Mouse (Mus musculus): ENCODE measurements around the gene Trp53rka.

The Trp53rka gene

DNA sequence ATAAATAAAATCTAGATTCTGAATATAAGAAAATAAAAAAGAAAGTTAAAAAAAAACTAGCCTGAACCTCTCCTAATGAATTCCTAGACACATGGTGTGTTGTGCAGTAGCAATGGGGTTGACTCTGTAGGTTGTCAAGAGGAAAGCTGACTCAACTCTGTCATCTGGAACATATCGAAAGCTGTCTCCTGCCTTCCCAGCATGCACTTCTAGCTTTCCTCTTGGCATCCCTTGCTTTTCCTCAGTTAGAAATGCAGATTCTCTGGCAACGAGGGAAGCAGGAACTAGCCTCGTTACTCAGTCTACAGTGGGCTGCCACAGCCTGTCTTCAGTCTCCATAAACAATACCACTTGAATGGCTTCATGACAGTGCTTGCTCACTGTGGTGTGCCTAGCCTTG is 7.3 kb downstream of the Trp53rka start:
- DNase-seq: no peak

DNA sequence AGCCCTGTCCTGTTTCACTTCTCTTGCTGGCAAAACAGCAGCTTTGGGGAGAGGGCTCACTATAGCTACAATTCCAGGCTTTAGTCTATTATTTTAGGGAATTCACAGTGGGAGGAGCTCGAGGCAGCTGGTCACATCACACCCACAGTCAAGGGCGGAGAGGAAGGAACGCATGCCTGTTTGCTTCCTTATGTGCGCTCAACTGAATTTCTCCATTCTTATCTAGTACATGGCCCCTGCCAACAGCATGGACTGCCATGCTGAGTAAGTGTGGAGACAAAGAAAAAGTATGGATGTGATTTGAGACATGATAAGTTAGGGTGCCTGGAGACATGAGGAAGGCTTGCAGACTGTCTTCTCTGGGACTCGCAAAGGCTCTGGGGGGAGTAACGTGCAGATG is 9.0 kb downstream of the Trp53rka start:
- no peak for DNase-seq

DNA sequence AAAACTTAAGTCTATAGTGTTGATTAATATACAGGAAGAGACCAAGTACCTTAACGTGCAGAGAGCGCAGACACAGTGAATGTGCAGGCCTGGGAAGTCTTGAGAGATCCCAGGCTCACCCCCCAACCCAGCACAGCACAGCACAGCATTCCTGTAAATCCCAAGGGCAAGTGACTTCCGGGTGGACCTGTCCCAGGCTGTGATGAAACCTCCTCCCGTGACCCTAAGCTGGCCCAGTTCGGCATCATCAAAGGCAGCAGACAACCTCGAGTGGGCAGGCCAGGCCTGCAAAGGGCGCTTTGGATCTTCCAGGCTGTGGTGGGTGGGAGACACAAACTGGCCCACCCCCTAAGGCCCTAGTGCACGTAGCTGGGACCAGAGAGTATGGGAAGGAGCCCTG is 11.1 kb downstream of the Trp53rka start:
- DNase-seq: no peak

DNA sequence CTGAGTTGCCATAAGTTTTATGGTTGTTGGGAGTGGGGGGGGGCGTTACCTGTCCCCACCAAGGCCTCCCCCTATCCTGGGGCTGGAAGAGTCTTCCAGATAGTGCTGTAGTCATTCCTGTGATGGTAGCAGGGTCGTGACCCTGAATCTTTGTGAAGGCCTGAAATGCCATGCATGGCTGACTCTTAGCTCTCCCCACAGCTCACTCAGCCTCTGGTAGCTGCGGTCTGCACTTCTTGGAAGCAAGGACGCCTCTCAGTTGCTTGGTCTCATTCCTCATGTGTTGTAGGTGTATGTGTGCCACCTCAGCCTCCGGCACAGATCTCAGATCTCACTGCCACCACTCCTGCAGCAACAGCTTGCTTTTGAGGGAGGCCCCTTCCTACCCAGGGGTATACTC is 17.3 kb downstream of the Trp53rka start:
- DNase-seq: no peak

DNA sequence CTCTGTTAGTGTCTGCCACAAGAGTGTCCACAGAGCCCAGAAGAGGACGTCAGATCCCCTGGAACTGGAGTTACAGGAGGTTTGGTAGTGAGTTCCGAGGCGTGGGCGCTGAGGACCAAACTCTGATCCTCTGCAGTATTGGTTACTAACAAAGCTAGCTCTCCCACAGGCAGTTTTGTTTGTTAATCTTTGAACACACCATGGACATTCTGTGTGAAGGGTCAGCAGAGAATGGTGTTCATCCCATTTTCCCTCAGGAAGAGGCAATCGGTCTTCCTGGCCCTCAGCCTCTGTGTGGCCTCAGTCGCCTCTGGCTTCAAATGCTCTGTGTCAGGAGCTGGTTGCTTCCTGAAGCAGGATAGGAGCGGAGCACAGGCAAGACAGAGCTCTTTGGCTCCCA is 17.7 kb downstream of the Trp53rka start:
- no peak for DNase-seq

DNA sequence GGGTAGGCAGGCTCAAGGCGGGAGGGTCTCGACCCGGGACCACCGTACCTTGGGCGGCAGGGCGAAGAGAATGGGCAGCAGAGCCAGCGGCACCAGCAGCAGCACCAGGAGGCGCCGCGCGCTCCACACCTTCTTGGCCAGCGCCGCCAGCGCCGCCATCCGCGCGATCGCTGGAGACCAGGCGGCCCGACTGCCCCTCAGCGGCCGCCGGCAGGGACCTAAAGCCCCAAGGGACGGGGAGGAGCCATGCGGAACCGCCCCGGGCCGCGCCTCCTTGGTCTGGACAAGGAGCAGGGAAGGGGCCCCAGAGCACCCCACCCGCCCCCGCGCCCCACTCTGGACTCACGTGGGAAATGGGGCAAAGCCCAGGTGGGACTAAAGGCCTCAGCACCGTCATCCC is 20.1 kb downstream of the Trp53rka start, which contains the start of gene Slc13a3:
Slc13a3 (minus strand) TSS at position 228 of the 400 bp plus-strand sequence.
- no peak for DNase-seq

DNA sequence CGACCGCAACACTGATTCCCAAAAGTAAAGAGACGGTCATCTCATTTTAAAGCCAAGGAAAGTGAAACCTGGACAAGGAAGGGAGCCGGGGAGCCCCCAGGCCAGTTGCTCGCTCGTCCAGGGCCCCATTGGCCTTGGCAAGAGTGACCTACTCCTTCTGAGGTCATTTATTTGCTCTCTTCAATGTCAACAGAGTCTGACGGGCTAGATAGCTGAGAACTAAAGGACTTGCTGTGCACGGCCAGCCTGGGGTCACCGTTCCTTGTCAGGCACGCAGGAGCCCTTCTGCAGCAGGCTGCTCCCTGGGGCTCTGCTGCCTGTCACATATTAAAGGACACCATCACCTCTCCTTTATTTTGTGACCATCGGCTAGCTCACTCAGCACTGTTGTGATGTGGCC is 21.2 kb downstream of the Trp53rka start:
- DNase-seq: no peak

DNA sequence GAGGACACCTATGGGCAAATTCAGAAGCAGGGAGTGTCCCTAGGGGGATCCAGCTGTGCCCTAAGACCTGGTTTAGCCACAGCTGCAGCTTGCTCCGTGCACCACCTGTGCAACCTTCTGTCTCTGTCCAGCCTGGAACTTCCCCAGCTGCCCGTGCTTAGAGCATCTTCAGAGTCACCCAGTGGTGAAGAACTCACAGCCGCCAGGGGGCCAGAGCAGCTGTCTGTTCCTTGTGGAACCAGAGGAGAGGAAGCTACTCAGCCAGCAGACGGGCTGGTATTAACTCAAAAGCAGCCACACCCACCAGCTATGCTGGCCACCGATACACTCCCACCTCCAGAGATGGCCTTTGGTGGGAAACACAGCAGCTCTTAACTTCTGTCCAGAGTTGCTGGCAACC is 23.0 kb downstream of the Trp53rka start:
- no peak for DNase-seq

DNA sequence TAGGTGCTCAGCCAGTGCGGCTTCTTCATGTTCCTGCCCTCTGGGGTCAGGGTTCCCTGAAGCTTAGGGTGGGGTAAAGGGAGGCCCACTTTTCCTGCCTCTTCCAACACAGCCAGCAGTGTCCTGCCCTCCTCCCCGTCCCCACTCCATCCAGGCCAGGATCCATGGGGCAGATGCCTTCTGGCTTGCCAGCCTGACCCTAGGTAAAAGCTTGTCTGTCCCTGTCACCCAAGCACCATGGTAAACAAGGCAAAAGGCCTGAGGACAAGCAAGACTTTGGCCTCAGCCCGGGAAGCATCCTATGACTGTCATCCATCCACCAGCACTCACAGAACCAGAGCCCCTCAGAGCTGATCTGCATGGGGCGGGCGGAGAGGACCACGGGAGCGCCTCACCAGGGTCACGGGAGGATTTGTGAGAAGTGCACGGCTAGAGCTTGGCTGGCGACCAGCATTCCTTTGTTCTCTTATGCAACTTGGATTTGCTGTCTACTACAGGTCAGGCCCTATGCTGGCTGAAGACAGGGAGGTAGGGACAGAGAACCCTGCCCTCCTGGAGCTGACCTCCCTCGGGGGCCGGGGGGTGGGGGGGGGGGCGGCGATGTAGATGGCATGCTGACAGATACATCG is 25.2 kb downstream of the Trp53rka start:
- DNase-seq: no peak

DNA sequence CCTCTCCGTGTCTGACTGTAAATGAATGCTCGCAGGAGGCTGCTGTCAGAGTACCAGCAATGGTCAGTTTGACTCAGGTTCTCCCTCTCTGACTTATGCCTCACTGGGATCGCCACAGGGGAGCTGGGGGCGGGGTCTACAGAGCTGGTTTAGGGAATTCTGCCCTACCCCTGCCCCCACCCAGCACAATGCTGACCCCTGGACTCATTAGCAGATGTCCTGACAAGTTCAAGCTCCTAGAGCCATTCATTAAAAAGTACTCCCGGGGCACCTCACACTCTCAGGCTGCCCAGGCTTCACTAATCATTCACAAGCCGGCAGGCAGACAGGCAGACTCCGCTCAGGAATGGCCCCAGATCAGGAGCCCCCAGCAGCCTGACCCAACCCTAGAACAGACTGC is 33.5 kb downstream of the Trp53rka start:
- no peak for DNase-seq

DNA sequence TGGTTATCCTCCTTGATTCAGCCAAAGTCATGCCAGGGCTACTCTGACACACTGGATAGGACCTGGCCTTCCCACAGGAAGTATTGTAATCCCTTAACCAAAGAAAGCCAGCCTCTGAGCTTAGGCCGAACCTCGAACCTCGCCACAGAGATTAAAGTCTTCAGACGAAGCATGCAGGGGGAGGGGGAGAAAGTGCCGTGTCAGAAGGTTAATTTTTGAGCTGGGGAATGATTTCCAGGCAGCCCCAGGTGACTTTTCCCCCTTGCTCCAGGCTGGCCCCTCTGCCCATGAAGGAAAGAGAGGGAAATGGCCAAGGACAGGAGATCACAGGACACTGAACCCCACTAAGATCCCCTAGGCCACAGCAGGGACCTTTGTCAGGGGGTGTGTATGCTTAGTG is 34.9 kb downstream of the Trp53rka start:
- DNase-seq: no peak

DNA sequence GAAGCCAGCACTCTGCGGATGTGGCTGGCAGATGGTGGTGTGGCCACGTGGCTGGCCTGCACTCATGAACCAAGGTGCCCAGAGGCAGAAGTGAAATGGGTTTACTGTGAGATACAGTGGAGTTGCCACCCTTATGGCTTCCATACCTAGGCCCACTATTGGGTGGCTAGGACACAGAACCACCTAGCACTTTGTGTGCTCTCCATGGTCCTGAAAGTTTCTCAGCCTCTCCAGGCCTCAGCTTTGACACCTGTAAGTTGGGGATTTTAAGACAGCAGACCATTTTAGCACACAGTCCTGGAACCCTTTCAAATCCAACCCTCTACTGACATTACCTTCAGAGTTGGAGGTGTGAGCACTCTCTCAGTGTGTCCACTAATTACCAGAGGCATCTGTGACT is 36.4 kb downstream of the Trp53rka start:
- no peak for DNase-seq

DNA sequence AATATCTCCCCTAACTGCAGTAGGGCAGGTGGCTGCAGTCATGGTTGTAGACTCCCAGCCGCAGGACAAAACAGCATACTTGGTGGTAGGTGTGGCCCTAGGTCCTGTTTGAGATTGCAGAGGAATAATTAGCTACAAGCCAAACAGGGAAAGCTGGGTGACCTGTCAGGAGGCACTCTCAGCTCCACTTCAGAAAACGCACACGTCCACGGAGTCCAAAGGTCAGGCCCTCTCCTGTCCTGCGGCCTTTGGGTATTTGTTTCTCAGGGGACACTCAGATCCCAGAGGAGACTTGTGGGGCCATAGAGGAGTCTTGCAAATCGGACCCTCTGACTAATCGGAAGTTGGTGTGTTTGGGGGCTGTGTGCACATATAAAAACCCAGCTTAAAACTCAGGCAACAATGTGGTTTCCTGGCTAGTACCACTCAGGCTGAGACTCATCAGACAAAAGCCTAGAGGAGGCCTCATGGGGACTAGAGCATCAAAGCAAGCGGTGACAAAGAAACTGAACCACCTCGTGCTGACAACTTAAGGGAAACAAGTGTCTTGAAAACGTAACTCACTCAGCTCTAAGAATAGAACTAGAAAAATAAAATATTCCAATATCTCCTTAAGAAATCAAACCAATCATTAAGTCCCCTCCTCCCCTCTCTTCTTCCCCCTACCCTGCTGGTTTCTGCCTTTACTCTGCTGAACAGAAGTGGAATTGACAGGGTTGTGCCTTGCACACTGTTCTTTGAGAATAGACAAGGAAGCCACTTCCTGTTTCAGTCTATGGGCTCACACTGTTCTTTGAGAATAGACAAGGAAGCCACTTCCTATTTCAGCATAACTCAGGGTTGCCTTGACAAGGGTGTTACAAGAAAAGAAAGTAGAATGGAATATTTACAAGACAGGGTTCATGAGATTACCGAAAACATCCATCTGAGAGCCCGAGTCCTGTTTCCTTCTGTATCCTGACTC is 40.1 kb downstream of the Trp53rka start:
- DNase-seq: no peak

DNA sequence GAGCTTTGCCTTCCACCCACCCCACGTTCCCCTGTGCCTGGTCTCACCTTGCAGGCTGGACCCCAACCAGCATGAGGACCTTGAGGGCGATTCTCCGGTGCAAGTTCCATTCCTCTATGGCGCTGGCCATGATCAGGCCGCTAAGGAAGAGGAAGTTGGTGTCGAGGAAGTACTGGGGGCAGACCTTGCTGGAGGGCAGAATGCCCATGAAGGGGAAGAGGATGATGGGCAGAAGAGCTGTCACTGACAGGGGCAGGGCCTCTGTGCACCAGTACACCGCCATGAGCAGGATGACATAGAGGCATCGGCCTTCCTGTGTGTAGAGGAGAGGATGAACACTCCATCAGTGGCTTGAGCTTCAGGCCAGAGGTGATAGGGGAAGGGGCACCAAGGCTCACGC is 44.6 kb downstream of the Trp53rka start:
- no peak for DNase-seq

DNA sequence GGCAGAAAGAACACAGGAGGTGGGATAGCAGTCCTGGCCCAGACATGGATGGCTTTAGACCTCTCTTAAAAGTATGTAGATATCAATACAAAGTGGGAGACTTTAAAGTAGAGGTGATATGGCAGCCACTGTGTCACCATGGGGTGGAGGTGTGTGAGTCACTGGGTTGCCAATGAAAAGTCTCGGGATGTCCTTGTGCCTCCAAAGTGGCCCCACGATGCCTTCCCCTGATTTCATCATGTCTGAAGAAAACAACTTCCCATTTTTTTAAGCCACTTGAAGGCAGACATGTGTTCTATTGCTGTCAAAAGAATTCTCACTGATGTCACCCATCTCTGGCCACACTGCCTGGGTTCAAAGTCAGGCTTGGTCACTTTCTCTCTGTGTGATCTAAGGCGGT is 48.3 kb downstream of the Trp53rka start:
- no peak for DNase-seq

DNA sequence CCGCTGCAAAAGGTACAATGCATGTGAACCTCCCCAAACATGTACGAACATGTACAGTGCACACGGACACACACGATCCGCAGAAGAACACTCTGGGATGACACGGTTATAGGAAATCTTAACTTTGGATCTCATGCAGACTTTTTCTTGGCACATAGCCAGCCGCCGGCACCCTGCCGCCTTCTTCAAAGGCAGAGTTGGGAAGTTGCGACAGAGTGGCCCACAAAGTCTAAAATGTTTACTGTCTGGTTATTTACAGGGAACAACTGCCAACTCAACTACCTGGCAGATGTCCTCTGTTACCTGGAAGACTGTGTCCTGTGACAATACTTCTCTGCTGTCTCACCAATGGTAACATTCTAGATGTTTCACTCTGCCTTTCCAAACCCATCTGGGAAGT is 50.1 kb downstream of the Trp53rka start:
- no peak for DNase-seq

DNA sequence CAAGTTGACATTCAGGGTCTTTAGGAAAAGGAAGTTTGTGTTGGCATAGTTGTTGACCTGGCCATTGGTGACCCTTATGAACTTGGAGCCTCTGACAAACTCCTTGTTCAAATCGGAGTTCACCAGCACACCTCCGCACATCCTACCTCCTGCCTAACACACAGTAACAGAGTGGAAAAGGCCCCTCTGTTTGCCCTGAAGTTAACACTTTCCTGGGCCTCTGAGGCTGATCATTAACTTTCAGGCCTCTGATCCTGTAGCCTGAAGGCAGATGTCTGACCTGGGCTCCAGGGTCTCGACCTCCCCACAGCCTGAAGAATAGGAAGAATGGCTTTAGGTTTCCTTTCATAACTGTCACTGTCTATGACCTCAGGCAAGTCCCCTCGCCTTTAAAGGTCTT is 51.5 kb downstream of the Trp53rka start:
- no peak for DNase-seq

All from cerebellum, adult 9-11 months (tissue).